Mouse (Mus musculus): ENCODE results near the gene Kdm2b.
A peak's percentile ranks its signal among the peaks of the same experiment; 100 is the strongest.

Kdm2b gene

GRCm38 (mm10) chr5:122888612-122889214 lies 100.9 kb downstream of the Kdm2b start:
- no peak for DNase-seq

- DNase-seq: no peak
Observed at GRCm38 (mm10) chr5:122887926-122888611, 101.6 kb downstream of the Kdm2b start.

- no peak for DNase-seq
Observed at GRCm38 (mm10) chr5:122887033-122887432, 102.6 kb downstream of the Kdm2b start.

GRCm38 (mm10) chr5:122884594-122885348 lies 104.9 kb downstream of the Kdm2b start:
- no peak for DNase-seq

GRCm38 (mm10) chr5:122883652-122884235 lies 105.9 kb downstream of the Kdm2b start:
- DNase-seq: no peak

GRCm38 (mm10) chr5:122883237-122883636 lies 106.4 kb downstream of the Kdm2b start:
- no peak for DNase-seq

GRCm38 (mm10) chr5:122882256-122883050 lies 107.2 kb downstream of the Kdm2b start:
- no peak for DNase-seq

GRCm38 (mm10) chr5:122881313-122881712 lies 108.3 kb downstream of the Kdm2b start:
- peak; percentile 67 for DNase-seq

- no peak for DNase-seq
Observed at GRCm38 (mm10) chr5:122880241-122880980, 109.2 kb downstream of the Kdm2b start.

- DNase-seq: no peak
Observed at GRCm38 (mm10) chr5:122876671-122877070, 113.0 kb downstream of the Kdm2b start.

- no peak for DNase-seq
Observed at GRCm38 (mm10) chr5:122874359-122874758, 115.3 kb downstream of the Kdm2b start.

GRCm38 (mm10) chr5:122873573-122873972 lies 116.0 kb downstream of the Kdm2b start:
- no peak for DNase-seq

GRCm38 (mm10) chr5:122872626-122873025 lies 117.0 kb downstream of the Kdm2b start:
- no peak for DNase-seq

- no peak for DNase-seq
Observed at GRCm38 (mm10) chr5:122863053-122863452, 126.6 kb downstream of the Kdm2b start.

- no peak for DNase-seq
Observed at GRCm38 (mm10) chr5:122855858-122856257, 133.8 kb downstream of the Kdm2b start.

- no peak for DNase-seq
Observed at GRCm38 (mm10) chr5:122852611-122853010, 137.0 kb downstream of the Kdm2b start.

- peak; percentile 84 for DNase-seq
Observed at GRCm38 (mm10) chr5:122850319-122851002, 139.2 kb downstream of the Kdm2b start.

- DNase-seq: peak; percentile 99
Observed at GRCm38 (mm10) chr5:122849521-122850318, 139.9 kb downstream of the Kdm2b start, which contains the start of gene Rnf34. Rnf34 (plus strand) TSS chr5:122850048.

- DNase-seq: no peak
Observed at GRCm38 (mm10) chr5:122843799-122844198, 145.8 kb downstream of the Kdm2b start.

GRCm38 (mm10) chr5:122841126-122841525 lies 148.5 kb downstream of the Kdm2b start:
- no peak for DNase-seq

All from thymus, postnatal 14 days (tissue).